Comparison of ENCODE assay signal across 11 mouse cellular contexts in the genomic region with DNA sequence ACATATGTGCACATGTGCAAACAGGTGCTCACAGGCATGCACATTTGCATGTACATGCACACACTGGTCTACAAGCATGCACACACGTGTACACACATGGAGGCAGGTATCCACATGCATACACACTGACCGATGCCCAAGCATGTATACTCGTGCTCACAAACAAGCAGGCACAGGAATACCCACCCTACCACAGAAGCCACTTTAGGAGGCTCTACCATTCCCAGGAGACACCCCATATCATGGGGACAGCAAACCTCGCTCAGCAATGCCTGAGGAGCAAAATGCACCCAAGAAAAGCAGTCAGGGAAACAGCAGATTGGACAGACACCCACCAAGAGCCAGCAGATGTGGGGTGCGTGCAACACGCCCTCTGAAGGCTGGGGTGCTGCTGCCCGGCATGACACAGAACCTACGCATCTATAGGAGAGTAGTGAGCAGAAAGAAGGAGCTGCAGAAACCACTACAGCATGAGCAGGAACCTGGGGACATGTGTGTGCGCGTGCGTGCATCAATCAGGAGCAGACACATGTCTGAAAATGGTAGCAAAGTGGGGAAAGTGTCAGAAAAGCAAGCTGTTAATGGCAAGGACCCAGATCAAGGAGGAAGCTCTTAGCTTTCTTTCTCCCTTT. TPM values are rescaled to one million over a fixed set of nuclear protein-coding genes. Genes with fewer than 3 reads are reported as not detected.
DNase-seq lines count a peak whose midpoint lies in the region; ATAC-seq and TF ChIP-seq lines count a peak whose summit lies in the region.
"Had no signal": no experiment of that assay in that cellular context is flagged by ENCODE, and none has a peak within 500 bp of the region (broad histone marks: within the 10 kb centered on the region; RNA-seq: fewer than 3 reads in every experiment).

No protein-coding gene starts in this region.

- DNase-seq in forebrain, embryonic 11.5 days (ENCODE audit: low spot score), result no peak
- DNase-seq in heart, postnatal 0 days (ENCODE audit: low spot score), result no peak
- no peak for DNase-seq in heart, adult 8-10 months (ENCODE audit: low spot score)
- DNase-seq in liver, embryonic 13.5 days, result no peak
- DNase-seq in liver, result no peak
- DNase-seq in left cerebral cortex, adult 9 months (ENCODE audit: low spot score in 2 of 2), result peak; percentile 71 to 75
- DNase-seq: cerebellum, postnatal 25 days; gastrocnemius, postnatal 36 days had no signal

- H3K27me3 ChIP-seq in forebrain, embryonic 12.5 days, result no peaks in the 10 kb centered on the region
- H3K27me3 ChIP-seq in forebrain, embryonic 11.5 days (ENCODE audit: control insufficient read depth, insufficient read depth, low read length), result no peaks in the 10 kb centered on the region
- H3K27me3 ChIP-seq in heart, postnatal 0 days (ENCODE audit: control insufficient read depth, insufficient read depth, low read length), result no peaks in the 10 kb centered on the region
- H3K27me3 ChIP-seq in liver, embryonic 13.5 days, result no peaks in the 10 kb centered on the region
- H3K27me3 ChIP-seq: limb, embryonic 15.5 days had no signal

- peak overlapping the region; percentile 14; the same call in 1 of the 2 replicates for H3K27ac ChIP-seq in forebrain, embryonic 12.5 days
- H3K27ac ChIP-seq in forebrain, embryonic 11.5 days (ENCODE audit: low read depth, low read length), result no peak overlapping the region
- H3K27ac ChIP-seq in heart, postnatal 0 days (ENCODE audit: low read depth), result peak overlapping the region; percentile 93
- 0 out of 2 replicates have a peak overlapping the region, but pooled peaks have one; percentile 23 for H3K27ac ChIP-seq in liver, embryonic 13.5 days
- H3K27ac ChIP-seq: limb, embryonic 15.5 days had no signal

- WGBS in forebrain, embryonic 12.5 days, result 92% methylated on average over 11 of the region's 11 CpGs
- 89% methylated on average over 11 of the region's 11 CpGs for WGBS in forebrain, embryonic 11.5 days
- WGBS in heart, postnatal 0 days, result 83% methylated on average over 11 of the region's 11 CpGs
- WGBS in liver, embryonic 13.5 days (ENCODE audit: insufficient replicate concordance), result 87% methylated on average over 11 of the region's 11 CpGs

- no peaks in the 10 kb centered on the region for H3K9me3 ChIP-seq in forebrain, embryonic 12.5 days
- H3K9me3 ChIP-seq in forebrain, embryonic 11.5 days (ENCODE audit: control insufficient read depth, low read length), result no peaks in the 10 kb centered on the region
- H3K9me3 ChIP-seq in heart, postnatal 0 days (replicated peaks; ENCODE audit: control insufficient read depth, low read length), result no peaks in the 10 kb centered on the region
- no peaks in the 10 kb centered on the region for H3K9me3 ChIP-seq in liver, embryonic 13.5 days (replicated peaks)
- H3K9me3 ChIP-seq: limb, embryonic 15.5 days had no signal

- no peak overlapping the region for H3K4me3 ChIP-seq in forebrain, embryonic 12.5 days (replicated peaks)
- H3K4me3 ChIP-seq in forebrain, embryonic 11.5 days (ENCODE audit: low read depth, low read length), result no peak overlapping the region
- H3K4me3 ChIP-seq in heart, postnatal 0 days (ENCODE audit: low read depth, low read length), result no peak overlapping the region
- no peak overlapping the region for H3K4me3 ChIP-seq in liver, embryonic 13.5 days (replicated peaks)
- H3K4me3 ChIP-seq: limb, embryonic 15.5 days had no signal

- no peak for TF ChIP-seq CTCF in heart, postnatal 0 days (IDR thresholded peaks at IDR 0.05; ENCODE audit: low read depth)

- H3K9ac ChIP-seq in forebrain, embryonic 12.5 days, result no peak overlapping the region
- no peak overlapping the region for H3K9ac ChIP-seq in forebrain, embryonic 11.5 days (ENCODE audit: low read length)
- H3K9ac ChIP-seq in heart, postnatal 0 days (replicated peaks; ENCODE audit: low read depth, low read length), result no peak overlapping the region
- no peak overlapping the region for H3K9ac ChIP-seq in liver, embryonic 13.5 days
- H3K9ac ChIP-seq: limb, embryonic 15.5 days had no signal

- peaks cover 18% of the 10 kb centered on the region for H3K4me1 ChIP-seq in forebrain, embryonic 12.5 days
- H3K4me1 ChIP-seq in forebrain, embryonic 11.5 days (replicated peaks; ENCODE audit: control insufficient read depth, insufficient read depth, low read length), result peaks cover 8% of the 10 kb centered on the region
- H3K4me1 ChIP-seq in heart, postnatal 0 days (ENCODE audit: control insufficient read depth, insufficient read depth), result peaks cover 29% of the 10 kb centered on the region
- H3K4me1 ChIP-seq in liver, embryonic 13.5 days (replicated peaks), result peaks cover 58% of the 10 kb centered on the region

- H3K36me3 ChIP-seq in forebrain, embryonic 12.5 days (replicated peaks), result no peaks in the 10 kb centered on the region
- no peaks in the 10 kb centered on the region for H3K36me3 ChIP-seq in forebrain, embryonic 11.5 days (ENCODE audit: control insufficient read depth, insufficient read depth, low read length)
- no peaks in the 10 kb centered on the region for H3K36me3 ChIP-seq in heart, postnatal 0 days (replicated peaks; ENCODE audit: control insufficient read depth, insufficient read depth, low read length)
- H3K36me3 ChIP-seq in liver, embryonic 13.5 days, result no peaks in the 10 kb centered on the region
- H3K36me3 ChIP-seq: limb, embryonic 15.5 days had no signal

- no peak overlapping the region for H3K4me2 ChIP-seq in forebrain, embryonic 12.5 days
- H3K4me2 ChIP-seq in forebrain, embryonic 11.5 days (ENCODE audit: low read depth, low read length, severe bottlenecking), result no peak overlapping the region
- no peak overlapping the region for H3K4me2 ChIP-seq in heart, postnatal 0 days (ENCODE audit: low read depth, low read length)
- no peak overlapping the region for H3K4me2 ChIP-seq in liver, embryonic 13.5 days
- H3K4me2 ChIP-seq: limb, embryonic 15.5 days had no signal

- TF ChIP-seq EP300 in heart, postnatal 0 days (IDR thresholded peaks at IDR 0.05; ENCODE audit: low read depth), result no peak

- ATAC-seq in forebrain, embryonic 12.5 days (ENCODE audit: low FRiP score), result no peak
- no peak for ATAC-seq in forebrain, embryonic 11.5 days (replicated peaks; ENCODE audit: low FRiP score)
- no peak for ATAC-seq in heart, postnatal 0 days (ENCODE audit: insufficient read depth, low read depth)
- ATAC-seq in liver, embryonic 13.5 days (ENCODE audit: low read depth), result no peak
- no peak for ATAC-seq in activated CD4-positive, CD25-positive, alpha-beta regulatory T cell, adult 4 months

RNA-seq across cellular contexts. Expression of a gene that starts 15.1 kb away (rescaled TPM):
- polyA plus RNA-seq in forebrain, embryonic 12.5 days (2016; fragmentation: Nextera tagmentation; extraction: Ambion mirVana), result 8.2 and 11.4 TPM in 2 replicates
- polyA plus RNA-seq in forebrain, embryonic 11.5 days (2014; fragmentation: Nextera tagmentation; extraction: Ambion mirVana), result 8.3 and 8.4 TPM in 2 replicates
- 11.6 and 12.6 TPM in 2 replicates for total RNA-seq in heart, postnatal 0 days (2014; rRNA removed; ENCODE audit: low replicate concordance)
- 16.7 and 18.2 TPM in 2 replicates for polyA plus RNA-seq in heart, postnatal 0 days (2015; fragmentation: Nextera tagmentation; extraction: Ambion mirVana)
- total RNA-seq in heart, adult 8-10 months (2022), result 10 to 100 TPM; 56.5 to 72.3 (median 68.6) TPM
- 6.0 and 7.6 TPM in 2 replicates for polyA plus RNA-seq in liver, embryonic 13.5 days (2015; fragmentation: Nextera tagmentation; extraction: Ambion mirVana)
- 100 to 1,000 TPM; 127 to 150 TPM for polyA plus RNA-seq in activated CD4-positive, CD25-positive, alpha-beta regulatory T cell, adult 4 months (2017; shearing (Covaris generic))

Comparison
In these comparisons a context has a peak if more than half of its experiments do, and no peak if none do; other contexts are left out.
1. DNase-seq: peak in left cerebral cortex, adult 9 months (2 of 2); none in forebrain, embryonic 11.5 days (single experiment), heart, postnatal 0 days (single experiment), heart, adult 8-10 months (single experiment), liver, embryonic 13.5 days (single experiment) and liver (single experiment).